Mouse (Mus musculus): ENCODE data around the gene Misp. TPM values are rescaled to one million over a fixed set of nuclear protein-coding genes. Genes with fewer than 3 reads are reported as not detected.
A peak's percentile ranks its signal among the peaks of the same experiment; 100 is the strongest.

Misp gene
- polyA plus RNA-seq, 1 experiment from 2014 or later = 0.39 TPM

DNA sequence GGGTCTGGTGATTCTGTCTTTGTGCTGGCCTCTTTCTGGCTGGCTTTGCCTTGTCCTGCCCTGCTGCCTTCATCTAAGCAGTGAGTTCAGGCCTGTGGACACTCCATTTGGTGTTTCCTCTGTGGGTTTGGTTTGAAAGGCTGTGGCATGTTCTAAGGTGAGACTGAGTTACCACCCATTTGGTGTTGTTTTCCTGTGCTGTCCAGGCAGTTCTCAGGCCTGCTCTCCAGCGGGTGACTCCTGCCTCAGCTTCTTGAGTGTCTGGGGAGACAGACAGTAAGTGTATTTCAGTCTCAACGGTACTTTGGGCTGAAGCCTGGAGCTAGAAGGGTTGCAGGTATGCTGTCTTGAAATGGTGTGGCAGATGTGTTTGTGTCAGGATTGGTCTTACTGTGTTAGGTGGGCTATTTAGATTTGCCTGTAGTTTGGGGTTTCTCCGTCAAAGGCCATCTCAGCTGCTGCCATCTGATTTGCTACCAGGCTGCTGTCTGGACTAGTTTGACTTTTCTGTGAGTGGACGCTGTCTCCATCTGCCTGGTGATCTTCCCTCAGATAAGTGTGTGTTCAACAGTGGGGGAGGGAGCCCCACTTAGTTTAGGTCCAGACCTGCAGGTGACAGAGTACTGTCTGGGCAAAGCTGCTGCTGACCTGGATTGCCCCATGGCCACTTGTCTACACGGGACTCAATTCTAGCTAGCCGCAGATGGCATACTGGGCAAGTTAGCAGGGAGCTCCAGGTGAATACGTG lies 36.1 kb downstream of the Misp start:
- DNase-seq (ENCODE audit: low spot score) (no peak), ATAC-seq (replicated peaks; ENCODE audit: low FRiP score) (no peak)
- Histone ChIP-seq H3K9me3 (ENCODE audit: control insufficient read depth, low read length) (no peaks in the 10 kb centered on the region), H3K4me3 (ENCODE audit: low read depth, low read length) (peak overlapping the region; percentile 98), H3K4me1 (replicated peaks; ENCODE audit: control insufficient read depth, insufficient read depth, low read length) (peaks cover 36% of the 10 kb centered on the region), H3K27ac (ENCODE audit: low read depth, low read length) (no peak overlapping the region), H3K27me3 (ENCODE audit: control insufficient read depth, insufficient read depth, low read length) (no peaks in the 10 kb centered on the region), H3K9ac (ENCODE audit: low read length) (peak overlapping the region; percentile 98), H3K4me2 (ENCODE audit: low read depth, low read length, severe bottlenecking) (peak overlapping the region; percentile 88), H3K36me3 (ENCODE audit: control insufficient read depth, insufficient read depth, low read length) (peaks cover 22% of the 10 kb centered on the region)
- 75% methylated on average over 7 of the region's 7 CpGs for WGBS

DNA sequence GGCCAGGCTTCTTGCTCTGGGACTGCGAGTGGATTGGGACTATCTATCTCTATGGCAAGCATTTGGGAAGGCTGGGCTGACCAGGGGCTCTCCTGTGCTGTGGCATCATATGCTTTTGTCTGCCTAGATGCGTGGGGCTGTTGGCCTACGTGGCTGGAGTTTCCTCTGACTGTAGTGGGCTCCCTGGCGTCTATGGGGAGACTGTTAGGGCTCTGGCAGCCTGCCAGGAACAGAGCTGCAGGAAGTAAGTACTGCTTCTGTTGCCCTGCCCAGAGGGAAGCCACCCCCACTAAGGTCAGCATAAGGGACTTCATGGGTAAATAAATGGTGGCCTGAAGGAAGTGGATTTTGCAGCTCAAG lies 36.6 kb downstream of the Misp start:
- 65% methylated on average over 4 of the region's 4 CpGs for WGBS
- Histone ChIP-seq H3K27ac (ENCODE audit: low read depth, low read length) (no peak overlapping the region), H3K4me1 (replicated peaks; ENCODE audit: control insufficient read depth, insufficient read depth, low read length) (peaks cover 30% of the 10 kb centered on the region), H3K27me3 (ENCODE audit: control insufficient read depth, insufficient read depth, low read length) (no peaks in the 10 kb centered on the region), H3K9ac (ENCODE audit: low read length) (no peak overlapping the region; the same call in 1 of the 2 replicates), H3K36me3 (ENCODE audit: control insufficient read depth, insufficient read depth, low read length) (peaks cover 27% of the 10 kb centered on the region), H3K4me3 (ENCODE audit: low read depth, low read length) (peak overlapping the region; percentile 98), H3K9me3 (ENCODE audit: control insufficient read depth, low read length) (no peaks in the 10 kb centered on the region), H3K4me2 (ENCODE audit: low read depth, low read length, severe bottlenecking) (peak overlapping the region; percentile 88)
- ATAC-seq (replicated peaks; ENCODE audit: low FRiP score) = no peak
- no peak for DNase-seq (ENCODE audit: low spot score)

DNA sequence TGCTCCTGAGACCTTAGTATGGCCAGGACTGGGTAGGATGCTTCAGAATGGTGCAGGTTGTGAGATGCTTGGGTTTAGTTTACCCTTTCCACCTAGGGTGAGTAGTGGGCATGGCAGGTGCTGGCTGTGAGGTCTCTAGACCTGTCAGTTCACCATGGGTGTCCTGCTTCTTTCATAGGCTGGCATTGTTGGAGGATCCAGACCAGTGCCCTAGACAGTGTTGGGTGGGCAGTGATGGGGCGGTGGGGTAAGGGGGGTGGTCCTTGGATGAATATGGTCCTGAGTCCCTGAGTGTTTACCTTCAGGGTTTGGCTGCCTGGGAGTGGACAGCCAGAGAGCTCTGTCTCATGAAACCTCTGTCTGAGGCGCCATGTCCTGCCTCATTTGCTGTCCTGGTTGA lies 37.1 kb downstream of the Misp start:
- Histone ChIP-seq H3K4me1 (replicated peaks; ENCODE audit: control insufficient read depth, insufficient read depth, low read length) (peaks cover 25% of the 10 kb centered on the region), H3K27ac (ENCODE audit: low read depth, low read length) (no peak overlapping the region), H3K4me3 (ENCODE audit: low read depth, low read length) (peak overlapping the region; percentile 98), H3K4me2 (ENCODE audit: low read depth, low read length, severe bottlenecking) (peak overlapping the region; percentile 88; the same call in 1 of the 2 replicates), H3K36me3 (ENCODE audit: control insufficient read depth, insufficient read depth, low read length) (peaks cover 32% of the 10 kb centered on the region), H3K9me3 (ENCODE audit: control insufficient read depth, low read length) (no peaks in the 10 kb centered on the region), H3K27me3 (ENCODE audit: control insufficient read depth, insufficient read depth, low read length) (no peaks in the 10 kb centered on the region), H3K9ac (ENCODE audit: low read length) (peak overlapping the region; percentile 27)
- 86% methylated on average over 2 of the region's 2 CpGs for WGBS
- ATAC-seq (replicated peaks; ENCODE audit: low FRiP score) (no peak), DNase-seq (ENCODE audit: low spot score) (no peak)

GRCm38 (mm10) chr10:79858416-79859074 lies 37.8 kb downstream of the Misp start:
- Histone ChIP-seq H3K4me3 (ENCODE audit: low read depth, low read length) (no peak overlapping the region), H3K4me2 (ENCODE audit: low read depth, low read length, severe bottlenecking) (0 out of 2 replicates have a peak overlapping the region, but pooled peaks have one; percentile 88), H3K27me3 (ENCODE audit: control insufficient read depth, insufficient read depth, low read length) (no peaks in the 10 kb centered on the region), H3K9ac (ENCODE audit: low read length) (no peak overlapping the region), H3K4me1 (replicated peaks; ENCODE audit: control insufficient read depth, insufficient read depth, low read length) (peaks cover 23% of the 10 kb centered on the region), H3K36me3 (ENCODE audit: control insufficient read depth, insufficient read depth, low read length) (peaks cover 34% of the 10 kb centered on the region), H3K27ac (ENCODE audit: low read depth, low read length) (no peak overlapping the region), H3K9me3 (ENCODE audit: control insufficient read depth, low read length) (no peaks in the 10 kb centered on the region)
- 77% methylated on average over 17 of the region's 17 CpGs for WGBS
- DNase-seq (ENCODE audit: low spot score) (no peak), ATAC-seq (replicated peaks; ENCODE audit: low FRiP score) (no peak)

GRCm38 (mm10) chr10:79859116-79859515 lies 38.3 kb downstream of the Misp start:
- peaks cover 23% of the 10 kb centered on the region for H3K4me1 ChIP-seq (replicated peaks; ENCODE audit: control insufficient read depth, insufficient read depth, low read length)
- no peak for DNase-seq (ENCODE audit: low spot score)
- ATAC-seq (replicated peaks; ENCODE audit: low FRiP score) = no peak
- no peak overlapping the region for H3K9ac ChIP-seq (ENCODE audit: low read length)
- H3K9me3 ChIP-seq (ENCODE audit: control insufficient read depth, low read length) = no peaks in the 10 kb centered on the region
- 91% methylated on average over 11 of the region's 11 CpGs for WGBS
- no peaks in the 10 kb centered on the region for H3K27me3 ChIP-seq (ENCODE audit: control insufficient read depth, insufficient read depth, low read length)
- peaks cover 34% of the 10 kb centered on the region for H3K36me3 ChIP-seq (ENCODE audit: control insufficient read depth, insufficient read depth, low read length)
- H3K27ac ChIP-seq (ENCODE audit: low read depth, low read length) = no peak overlapping the region
- no peak overlapping the region for H3K4me2 ChIP-seq (ENCODE audit: low read depth, low read length, severe bottlenecking)
- H3K4me3 ChIP-seq (ENCODE audit: low read depth, low read length) = no peak overlapping the region

DNA sequence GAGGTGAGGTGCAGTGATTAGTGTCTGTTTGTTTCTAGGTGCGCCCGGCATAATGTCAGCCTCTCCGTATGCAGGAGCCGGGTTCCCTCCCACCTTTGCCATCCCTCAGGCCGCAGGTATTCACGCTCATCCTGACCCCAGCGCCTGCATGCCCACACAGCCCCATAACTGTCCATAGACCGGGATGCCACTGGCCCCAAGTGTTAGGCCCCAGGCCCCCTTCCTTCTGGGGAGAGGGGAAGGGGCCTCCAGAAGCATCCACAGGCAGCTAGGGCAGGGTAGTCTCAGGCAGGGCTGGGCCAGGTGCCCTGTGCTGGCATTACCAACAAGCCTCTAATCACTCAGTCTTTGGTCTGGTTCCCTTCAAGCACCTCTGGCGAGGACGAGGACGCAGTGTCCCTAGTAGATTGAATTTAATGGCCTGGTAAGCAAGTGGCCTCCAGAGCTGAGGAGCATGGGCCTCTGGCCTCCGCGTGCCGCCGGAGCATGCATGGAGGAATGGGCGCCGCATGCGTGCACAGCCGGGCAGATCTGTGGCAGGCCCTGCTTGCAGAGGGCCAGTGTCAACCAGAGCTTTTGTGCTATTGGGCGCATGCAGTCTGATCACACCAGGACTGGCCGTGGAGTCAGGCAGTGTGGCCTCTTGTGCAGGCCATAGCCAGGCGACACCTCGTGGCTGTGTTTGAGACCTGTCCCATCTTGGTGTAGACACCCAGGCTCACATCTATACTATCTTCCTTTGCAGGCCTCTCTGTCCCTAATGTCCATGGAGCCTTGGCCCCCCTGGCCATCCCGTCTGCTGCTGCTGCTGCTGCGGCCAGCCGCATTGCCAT lies 39.5 kb downstream of the Misp start:
- Histone ChIP-seq H3K4me1 (replicated peaks; ENCODE audit: control insufficient read depth, insufficient read depth, low read length) (peaks cover 23% of the 10 kb centered on the region), H3K9ac (ENCODE audit: low read length) (no peak overlapping the region), H3K4me3 (ENCODE audit: low read depth, low read length) (no peak overlapping the region), H3K9me3 (ENCODE audit: control insufficient read depth, low read length) (no peaks in the 10 kb centered on the region), H3K27me3 (ENCODE audit: control insufficient read depth, insufficient read depth, low read length) (no peaks in the 10 kb centered on the region), H3K36me3 (ENCODE audit: control insufficient read depth, insufficient read depth, low read length) (peaks cover 34% of the 10 kb centered on the region), H3K27ac (ENCODE audit: low read depth, low read length) (no peak overlapping the region; the same call in 1 of the 2 replicates), H3K4me2 (ENCODE audit: low read depth, low read length, severe bottlenecking) (no peak overlapping the region)
- ATAC-seq (replicated peaks; ENCODE audit: low FRiP score) = no peak
- no peak for DNase-seq (ENCODE audit: low spot score)
- WGBS = 93% methylated on average over 26 of the region's 26 CpGs

DNA sequence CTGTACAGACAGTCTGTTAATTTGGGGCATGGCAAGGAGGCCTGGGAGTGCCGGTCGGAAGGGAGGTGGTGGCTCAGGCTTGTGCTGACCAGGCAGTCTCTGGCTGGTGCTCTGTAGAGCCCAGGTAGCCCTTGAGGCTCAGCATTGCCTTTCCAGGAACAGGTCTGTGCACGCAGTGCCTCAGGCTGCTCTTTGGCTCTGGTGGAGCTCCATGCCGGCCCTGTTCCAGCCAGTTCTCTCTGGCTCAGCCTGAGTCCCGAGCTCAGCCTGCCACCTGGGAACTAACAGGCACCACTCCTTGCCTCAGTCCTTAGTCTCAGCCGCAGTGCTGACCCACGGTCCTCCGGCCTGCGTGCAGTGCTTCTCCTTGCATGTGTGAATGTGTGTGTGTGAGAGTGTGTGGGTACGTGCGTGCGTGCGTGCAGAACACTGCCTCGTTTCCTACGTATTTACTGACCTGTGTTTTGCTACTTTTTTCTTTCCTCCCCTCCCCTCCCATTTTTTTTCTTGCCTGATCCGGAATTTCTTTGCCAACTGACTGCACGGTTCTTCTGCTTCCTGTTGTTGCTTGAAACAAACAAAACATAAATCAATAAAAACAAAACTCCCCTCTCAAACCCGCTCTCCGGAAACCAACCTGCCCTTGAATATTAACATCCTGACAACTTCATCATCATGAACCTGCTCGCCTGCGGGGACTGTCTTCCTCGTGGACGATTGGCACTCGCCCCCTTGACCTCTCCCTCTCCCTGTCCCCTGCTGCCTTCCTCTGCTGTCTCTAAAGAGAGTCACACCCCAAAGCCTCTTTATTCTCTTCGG lies 40.6 kb downstream of the Misp start:
- no peak overlapping the region for H3K9ac ChIP-seq (ENCODE audit: low read length)
- no peaks in the 10 kb centered on the region for H3K9me3 ChIP-seq (ENCODE audit: control insufficient read depth, low read length)
- peaks cover 43% of the 10 kb centered on the region for H3K36me3 ChIP-seq (ENCODE audit: control insufficient read depth, insufficient read depth, low read length)
- no peak overlapping the region for H3K27ac ChIP-seq (ENCODE audit: low read depth, low read length)
- H3K4me3 ChIP-seq (ENCODE audit: low read depth, low read length) = no peak overlapping the region
- H3K4me1 ChIP-seq (replicated peaks; ENCODE audit: control insufficient read depth, insufficient read depth, low read length) = peaks cover 20% of the 10 kb centered on the region
- no peaks in the 10 kb centered on the region for H3K27me3 ChIP-seq (ENCODE audit: control insufficient read depth, insufficient read depth, low read length)
- 88% methylated on average over 25 of the region's 25 CpGs for WGBS
- H3K4me2 ChIP-seq (ENCODE audit: low read depth, low read length, severe bottlenecking) = no peak overlapping the region
- DNase-seq (ENCODE audit: low spot score) = no peak
- no peak for ATAC-seq (replicated peaks; ENCODE audit: low FRiP score)
